Mouse (Mus musculus) stomach, postnatal 0 days (tissue): ENCODE data around the gene Arhgap10. TPM values are rescaled to one million over a fixed set of nuclear protein-coding genes. Genes with fewer than 3 reads are reported as not detected.

ENCODE experiments used
- ATAC-seq: fragments of 200-750 bp; cut with Nextera tagmentation; 2 replicates; pipeline ENCODE4 v1.8.0; 2017; ENCODE audit not compliant: low FRiP score, low TSS enrichment
- DNase-seq: peaks from one replicate; pipeline ENCODE4 v3.0.0-alpha.2; 2016; ENCODE audit warnings: low spot score
- H3K27ac ChIP-seq: fragments of 300-500 bp; sonication (generic); replicated peaks from 2 replicates; pipeline ENCODE4 v1.5.1; 2014; ENCODE audit warnings: mild to moderate bottlenecking, control low read depth
- H3K27me3 ChIP-seq: fragments of 300-500 bp; sonication (generic); 2 replicates; pipeline ENCODE4 v1.6.1; 2014; ENCODE audit warnings: low read length; ENCODE audit not compliant: control insufficient read depth, insufficient read depth
- H3K36me3 ChIP-seq: fragments of 300-500 bp; sonication (generic); 2 replicates; pipeline ENCODE4 v1.6.1; 2014; ENCODE audit warnings: low read length, mixed read lengths; ENCODE audit not compliant: control insufficient read depth, insufficient read depth
- H3K4me1 ChIP-seq: fragments of 300-500 bp; sonication (generic); replicated peaks from 2 replicates; pipeline ENCODE4 v1.6.1; 2014; ENCODE audit warnings: antibody characterized with exemption; ENCODE audit not compliant: control insufficient read depth, insufficient read depth
- H3K4me2 ChIP-seq: fragments of 300-500 bp; sonication (generic); replicated peaks from 2 replicates; pipeline ENCODE4 v1.6.1; 2014; ENCODE audit warnings: low read depth, mild to moderate bottlenecking, control low read depth, moderate library complexity
- H3K4me3 ChIP-seq: fragments of 300-500 bp; sonication (generic); 2 replicates; pipeline ENCODE4 v1.5.1; 2014; ENCODE audit warnings: low read depth, low read length, control low read depth
- H3K9ac ChIP-seq: fragments of 300-500 bp; sonication (generic); 2 replicates; pipeline ENCODE4 v1.6.1; 2014; ENCODE audit warnings: mild to moderate bottlenecking, low read length, control low read depth, mixed read lengths
- H3K9me3 ChIP-seq: fragments of 300-500 bp; sonication (generic); 2 replicates; pipeline ENCODE4 v1.6.1; 2016; ENCODE audit warnings: low read length; ENCODE audit not compliant: control insufficient read depth
- CTCF ChIP-seq: IDR thresholded peaks from 2 replicates; pipeline ENCODE4 v1.5.1; 2016; ENCODE audit warnings: antibody characterized with exemption, low read depth, mild to moderate bottlenecking, moderate library complexity
- EP300 ChIP-seq: optimal IDR thresholded peaks from 2 replicates; pipeline ENCODE3; 2016; ENCODE audit warnings: antibody characterized with exemption
- WGBS: fragments of 180-500 bp; shearing (Covaris S2); extraction: QIAGEN DNeasy Blood & Tissue Kit; methylation state at CpG from one replicate; pipeline ENCODE4 v1.1.7; 2014; 5-methylcytosine and 5-hydroxymethylcytosine counted together
- polyA plus RNA-seq: library from polyadenylated mRNA; unstranded; fragments of >200 nt; fragmentation: Nextera tagmentation; extraction: Ambion mirVana; gene quantifications from 2 replicates; pipeline ENCODE4 v1.2.1, GENCODE M21; 2015

Gene Arhgap10
- polyA plus RNA-seq, 1 experiment from 2014 or later: 18.8 TPM

DNA sequence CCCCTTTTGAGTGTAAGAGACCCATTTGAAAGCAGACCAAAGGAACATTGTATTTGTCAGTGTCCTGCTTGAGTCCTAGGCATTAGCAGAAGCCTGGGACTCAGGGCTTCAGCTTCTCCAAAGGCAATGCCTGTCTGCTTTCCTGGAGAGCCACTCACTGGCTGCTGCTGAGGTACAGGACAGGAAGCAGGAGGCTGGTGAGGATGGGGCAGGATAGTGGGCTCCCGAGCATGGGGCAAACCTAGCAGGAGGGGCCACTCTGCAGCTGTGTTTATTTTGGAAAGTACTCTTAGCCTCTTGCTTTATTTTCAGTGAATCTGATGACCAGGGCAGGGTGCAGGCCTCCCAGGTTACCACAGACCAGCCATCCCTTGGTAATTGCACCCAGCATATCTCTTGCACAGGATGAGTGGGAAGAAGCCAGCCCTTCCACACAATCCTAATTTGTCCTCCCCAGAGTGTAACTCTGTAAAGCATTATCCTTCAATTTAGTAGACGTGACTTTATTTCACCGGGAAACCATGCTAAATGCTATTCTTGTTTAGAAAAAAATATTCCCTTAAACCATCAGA is 303.8 kb downstream of the Arhgap10 start:
- Histone ChIP-seq H3K9me3 (no peaks in the 10 kb centered on the region), H3K27ac (no peak overlapping the region), H3K4me1 (0 out of 2 replicates have a peak, but pooled peaks cover 2% of the 10 kb centered on the region), H3K36me3 (no peaks in the 10 kb centered on the region), H3K4me3 (no peak overlapping the region), H3K9ac (no peak overlapping the region), H3K27me3 (no peaks in the 10 kb centered on the region), H3K4me2 (no peak overlapping the region)
- DNase-seq (no peak), ATAC-seq (no peak)
- WGBS: 38% methylated on average over 3 of the region's 3 CpGs
- TF ChIP-seq EP300 (no peak), CTCF (no peak)

DNA sequence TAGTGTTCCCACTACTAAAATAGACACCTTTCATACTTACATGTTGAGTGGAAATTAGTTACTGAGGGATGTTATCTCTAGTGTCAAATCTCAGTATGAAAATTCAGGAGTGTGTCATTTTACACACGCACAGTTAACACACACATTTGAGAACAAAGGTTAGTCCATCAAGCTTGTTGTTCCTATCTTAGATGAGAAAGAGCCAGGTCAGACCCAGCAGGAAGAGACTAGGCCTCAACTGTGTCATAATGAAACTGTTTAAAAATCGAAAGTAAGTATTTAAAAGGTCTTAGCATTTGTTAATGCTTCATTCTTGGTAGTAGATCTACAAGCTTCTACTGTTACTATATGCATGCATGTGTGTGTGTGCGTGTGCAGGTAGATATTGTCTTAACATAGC is 308.5 kb downstream of the Arhgap10 start:
- no peak for DNase-seq
- ATAC-seq: no peak
- Histone ChIP-seq H3K27me3 (no peaks in the 10 kb centered on the region), H3K4me3 (no peak overlapping the region), H3K4me1 (no peaks in the 10 kb centered on the region), H3K36me3 (no peaks in the 10 kb centered on the region), H3K27ac (no peak overlapping the region), H3K9ac (no peak overlapping the region), H3K4me2 (no peak overlapping the region), H3K9me3 (no peaks in the 10 kb centered on the region)
- 85% methylated on average over 3 of the region's 3 CpGs for WGBS
- TF ChIP-seq EP300: no peak
- no peak for TF ChIP-seq CTCF

Other genes starting within 250 kb of the Arhgap10 start
- 9.7 TPM in 2 replicates for gene Prmt9, start 31.4 kb upstream of the Arhgap10 start, polyA plus RNA-seq
- gene Tmem184c, start 92.7 kb upstream of the Arhgap10 start, polyA plus RNA-seq: 10.0 and 12.0 TPM in 2 replicates
- 7.3 and 8.3 TPM in 2 replicates for gene Ednra, start 206.5 kb upstream of the Arhgap10 start, polyA plus RNA-seq